Mouse (Mus musculus) layer of hippocampus, adult 2 months (tissue): ENCODE data around the gene Wdr24. TPM values are rescaled to one million over a fixed set of nuclear protein-coding genes. Genes with fewer than 3 reads are reported as not detected.

ENCODE experiments used
- DNase-seq, 2 experiments: peaks; one replicate each; pipeline ENCODE4 v3.0.0; 2022; ENCODE audit warnings: low spot score in 2 of 2
- H3K27ac ChIP-seq: fragments of 200-600 bp; 2 replicates; pipeline ENCODE4 v1.8.1; 2022
- H3K4me3 ChIP-seq: fragments of 200-600 bp; 2 replicates; pipeline ENCODE4 v1.8.1; 2022; ENCODE audit warnings: mild to moderate bottlenecking
- CTCF ChIP-seq: fragments of 200-600 bp; conservative IDR thresholded peaks from 2 replicates; pipeline ENCODE4 v1.8.1; 2022; ENCODE audit warnings: antibody characterized with exemption, mild to moderate bottlenecking, moderate library complexity
- microRNA-seq, 2 experiments: library from miRNA; unstranded; fragments of <30 nt; microRNA quantifications; one replicate each; pipeline ENCODE4 v1.2.0; 2021
- total RNA-seq, 2 experiments: library from RNA; stranded (reverse); gene quantifications; 2 replicates each; pipeline ENCODE4 v1.2.3; 2021

Wdr24 gene
- total RNA-seq, 2 experiments from 2014 or later = 27.9 to 28.9 TPM

- no peak for DNase-seq
- peak overlapping the region; percentile 97; the same call in 1 of the 2 replicates for H3K27ac ChIP-seq
- TF ChIP-seq CTCF = no peak
- H3K4me3 ChIP-seq = no peak overlapping the region; the same call in 1 of the 2 replicates
Measured at GRCm38 (mm10) chr17:25873405-25874147, 50.1 kb downstream of the Wdr24 start.

GRCm38 (mm10) chr17:25874148-25874720 is 50.8 kb downstream of the Wdr24 start:
- H3K4me3 ChIP-seq = peak overlapping the region; percentile 99
- peak overlapping the region; percentile 97 for H3K27ac ChIP-seq
- DNase-seq = no peak
- no peak for TF ChIP-seq CTCF

DNA sequence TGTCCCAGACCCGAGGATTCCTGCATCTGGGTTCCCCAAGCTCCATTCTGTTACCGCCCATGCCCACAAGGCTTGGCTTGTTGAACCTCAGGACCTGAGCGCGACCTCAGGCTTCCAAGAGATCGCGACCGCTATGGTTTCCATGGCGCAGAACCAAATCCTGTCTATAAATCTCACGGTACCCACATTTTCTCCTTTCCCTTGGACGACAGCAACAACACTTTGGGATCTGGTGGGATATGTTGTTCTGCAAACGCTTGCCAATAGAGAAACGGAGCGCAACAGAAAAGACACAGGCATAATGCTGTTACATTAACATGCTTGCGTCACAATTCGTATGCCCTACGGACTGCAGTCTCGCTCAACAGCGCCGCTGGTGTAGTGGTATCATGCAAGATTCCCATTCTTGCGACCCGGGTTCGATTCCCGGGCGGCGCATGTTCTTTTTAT is 51.3 kb downstream of the Wdr24 start, which contains the start of gene Mettl26:
Gene Mettl26 (plus strand): TSS at position 354 of the 450 bp plus-strand sequence.
- DNase-seq = peak; percentile 95 to 99
- peak; percentile 38 for TF ChIP-seq CTCF
- H3K4me3 ChIP-seq = peak within 1 kb of the TSS; percentile 99
- peak within 1 kb of the TSS; percentile 97 for H3K27ac ChIP-seq

GRCm38 (mm10) chr17:25875171-25876136 is 52.0 kb downstream of the Wdr24 start:
- Histone ChIP-seq H3K4me3 (peak overlapping the region; percentile 99), H3K27ac (peak overlapping the region; percentile 97)
- peak; percentile 92 to 94 for DNase-seq
- TF ChIP-seq CTCF = peak; percentile 55

GRCm38 (mm10) chr17:25876347-25876915 is 53.0 kb downstream of the Wdr24 start:
- peak overlapping the region; percentile 97 for H3K27ac ChIP-seq
- TF ChIP-seq CTCF = no peak
- H3K4me3 ChIP-seq = peak overlapping the region; percentile 99
- no peak for DNase-seq

DNA sequence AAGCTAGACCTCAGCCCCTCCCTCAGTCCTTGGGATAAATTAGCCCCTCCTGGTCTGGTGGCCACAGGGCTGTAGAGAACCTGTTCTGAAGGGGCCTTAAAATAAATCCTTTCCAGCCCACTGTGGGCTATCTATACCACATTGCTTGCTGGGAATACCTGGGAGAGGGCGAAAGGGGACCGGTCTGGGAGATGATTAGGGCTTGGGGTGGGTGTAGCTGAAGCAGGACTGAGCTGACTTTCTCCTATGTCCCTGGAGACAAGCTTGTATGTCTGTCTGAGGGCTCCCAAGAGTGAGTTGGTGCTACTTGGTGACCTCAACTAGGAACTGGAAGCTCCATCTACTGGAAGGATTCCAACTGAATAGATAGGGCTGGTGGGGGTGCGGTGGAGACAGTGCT is 53.6 kb downstream of the Wdr24 start:
- TF ChIP-seq CTCF = no peak
- DNase-seq = no peak
- Histone ChIP-seq H3K4me3 (no peak overlapping the region), H3K27ac (no peak overlapping the region)

- Histone ChIP-seq H3K4me3 (no peak overlapping the region), H3K27ac (no peak overlapping the region)
- no peak for TF ChIP-seq CTCF
- DNase-seq = no peak
Measured at GRCm38 (mm10) chr17:25877741-25878610, 54.5 kb downstream of the Wdr24 start.

Small RNA genes lying within 50 kb of the gene (microRNA-seq; reads per million reads assigned to microRNA genes)
- gene Mir3082 = 1.8 to 3.2 reads per million in 2 experiments
- 1.9 to 3.1 reads per million in 2 experiments for gene Mir6966

Other genes starting within 250 kb of the Wdr24 start
- 10 to 100 TPM; 25.5 to 31.2 TPM for gene Lmf1, start 244.5 kb upstream of the Wdr24 start, total RNA-seq
- gene Gng13, start 106.5 kb upstream of the Wdr24 start, total RNA-seq = 100 to 1,000 TPM; 106 to 122 TPM
- gene Chtf18, start 96.2 kb upstream of the Wdr24 start, total RNA-seq = 1 to 10 TPM; 1.2 to 1.8 TPM
- 10 to 100 TPM; 54.5 to 56.9 TPM for gene Rpusd1, start 96.0 kb upstream of the Wdr24 start, total RNA-seq
- not detected for gene Mslnl, start 87.6 kb upstream of the Wdr24 start, total RNA-seq
- gene Msln, start 69.2 kb upstream of the Wdr24 start, total RNA-seq = under 1 TPM; 0.51 to 0.69 TPM
- gene Narfl, start 49.9 kb upstream of the Wdr24 start, total RNA-seq = 10 to 100 TPM; 37.4 to 39.8 TPM
- gene Haghl, start 38.0 kb upstream of the Wdr24 start, total RNA-seq = 100 to 1,000 TPM; 116 to 117 TPM
- gene Ccdc78, start 37.0 kb upstream of the Wdr24 start, total RNA-seq = under 1 TPM; 0.49 to 0.51 TPM
- 10 to 100 TPM; 83.0 to 89.3 TPM for gene Fam173a, start 30.7 kb upstream of the Wdr24 start, total RNA-seq
- gene AC134908.4, start 28.0 kb upstream of the Wdr24 start, total RNA-seq = 1 to 10 TPM; 1.4 to 1.9 TPM
- gene Metrn, start 26.5 kb upstream of the Wdr24 start, total RNA-seq = 10 to 100 TPM; 76.9 to 80.3 TPM
- gene Fbxl16, start 14.5 kb upstream of the Wdr24 start, total RNA-seq = 100 to 1,000 TPM; 680 to 699 TPM
- 10 to 100 TPM; 58.0 to 61.1 TPM for gene Jmjd8, start 5.2 kb downstream of the Wdr24 start, total RNA-seq
- gene Stub1, start 9.8 kb downstream of the Wdr24 start, total RNA-seq = 100 to 1,000 TPM; 164 to 175 TPM
- 10 to 100 TPM; 43.0 to 44.8 TPM for gene Rhbdl1, start 13.7 kb downstream of the Wdr24 start, total RNA-seq
- 10 to 100 TPM; 30.0 to 33.9 TPM for gene Gm20683, start 18.1 kb downstream of the Wdr24 start, total RNA-seq
- gene Rhot2, start 21.2 kb downstream of the Wdr24 start, total RNA-seq = 100 to 1,000 TPM in 1 of 2 experiments, 10 to 100 TPM in 1; 95.9 to 107 TPM
- gene Wdr90, start 37.9 kb downstream of the Wdr24 start, total RNA-seq = 10 to 100 TPM; 21.7 to 24.6 TPM
- gene Mcrip2, start 45.1 kb downstream of the Wdr24 start, total RNA-seq = 10 to 100 TPM; 20.9 to 21.6 TPM
- gene Mettl26, start 51.4 kb downstream of the Wdr24 start, total RNA-seq = 10 to 100 TPM; 39.0 to 39.9 TPM
- gene Wfikkn1, start 57.2 kb downstream of the Wdr24 start, total RNA-seq = 1 to 10 TPM; 1.7 to 2.8 TPM
- gene Rab40c, start 96.1 kb downstream of the Wdr24 start, total RNA-seq = 10 to 100 TPM; 50.1 to 51.1 TPM
- 100 to 1,000 TPM; 120 TPM for gene Pigq, start 121.3 kb downstream of the Wdr24 start, total RNA-seq
- gene Nhlrc4, start 121.3 kb downstream of the Wdr24 start, total RNA-seq = 1 to 10 TPM; 1.3 to 1.5 TPM
- gene A930017K11Rik, start 128.9 kb downstream of the Wdr24 start, total RNA-seq = under 1 TPM; 0.41 to 0.64 TPM
- 10 to 100 TPM; 53.6 to 58.8 TPM for gene Capn15, start 162.2 kb downstream of the Wdr24 start, total RNA-seq
- 100 to 1,000 TPM; 108 to 115 TPM for gene Rab11fip3, start 245.9 kb downstream of the Wdr24 start, total RNA-seq